Mouse (Mus musculus): ENCODE data around the gene Bcl2l13. TPM values are rescaled to one million over a fixed set of nuclear protein-coding genes. Genes with fewer than 3 reads are reported as not detected.

Gene Bcl2l13
- polyA plus RNA-seq, 1 experiment: 17.3 TPM

DNA sequence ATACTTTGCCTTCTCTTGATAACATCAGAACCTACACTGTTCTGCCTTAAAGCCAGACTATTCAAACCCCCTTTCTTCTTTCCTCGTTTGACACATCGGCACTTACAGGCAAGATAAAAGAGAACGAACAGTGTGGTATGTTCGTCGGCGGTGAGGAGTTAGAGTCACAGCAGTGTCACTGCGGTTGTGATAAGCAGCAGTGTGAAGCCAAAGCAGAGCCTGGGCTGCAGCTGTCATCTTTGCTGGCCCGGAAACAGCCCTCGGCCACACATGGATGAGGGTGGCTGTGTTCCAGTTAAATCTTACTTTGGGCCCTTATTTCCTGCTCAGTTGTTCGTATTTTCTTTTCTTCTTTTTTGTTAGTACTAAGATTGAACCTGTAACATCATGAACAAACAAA is 18.4 kb downstream of the Bcl2l13 start:
- H3K4me3 ChIP-seq (replicated peaks; ENCODE audit: extremely low read depth, low read depth, low read length): no peak overlapping the region
- no peak for TF ChIP-seq POLR2A (IDR thresholded peaks at IDR 0.05; ENCODE audit: borderline replicate concordance, extremely low read depth, low read depth, low read length)
- TF ChIP-seq CTCF (IDR thresholded peaks at IDR 0.05; ENCODE audit: insufficient read depth, low read length): no peak
- 69% methylated on average over 10 of the region's 10 CpGs for WGBS
- H3K4me1 ChIP-seq (ENCODE audit: control insufficient read depth, insufficient read depth, low read length): no peaks in the 10 kb centered on the region
- no peak for DNase-seq

- TF ChIP-seq CTCF (IDR thresholded peaks at IDR 0.05; ENCODE audit: insufficient read depth, low read length) (no peak), POLR2A (IDR thresholded peaks at IDR 0.05; ENCODE audit: borderline replicate concordance, extremely low read depth, low read depth, low read length) (no peak)
- 87% methylated on average over 8 of the region's 8 CpGs for WGBS
- Histone ChIP-seq H3K4me1 (ENCODE audit: control insufficient read depth, insufficient read depth, low read length) (no peaks in the 10 kb centered on the region), H3K4me3 (replicated peaks; ENCODE audit: extremely low read depth, low read depth, low read length) (no peak overlapping the region)
- no peak for DNase-seq
Measured at GRCm38 (mm10) chr6:120858217-120858711, 22.3 kb downstream of the Bcl2l13 start.

DNA sequence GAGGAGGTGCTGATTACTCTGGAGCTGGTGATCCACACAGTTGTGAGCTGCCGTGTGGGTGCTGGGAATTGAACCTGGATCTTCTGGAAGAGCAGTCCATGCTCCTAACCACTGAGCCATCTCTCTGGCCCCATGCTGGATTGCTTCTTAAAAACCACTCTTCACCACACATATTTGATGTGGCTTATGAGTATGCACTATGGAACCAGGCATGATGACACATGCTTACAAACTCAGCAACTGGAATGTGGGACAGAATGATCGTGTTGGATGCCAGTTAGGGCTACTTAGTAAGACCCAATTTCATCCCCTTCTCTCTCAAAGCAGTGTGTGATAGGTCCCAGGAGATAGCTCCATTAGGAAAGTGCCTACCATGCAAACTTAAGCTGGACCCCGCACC is 24.1 kb downstream of the Bcl2l13 start:
- H3K4me3 ChIP-seq (replicated peaks; ENCODE audit: extremely low read depth, low read depth, low read length): no peak overlapping the region
- TF ChIP-seq POLR2A (IDR thresholded peaks at IDR 0.05; ENCODE audit: borderline replicate concordance, extremely low read depth, low read depth, low read length) (no peak), CTCF (IDR thresholded peaks at IDR 0.05; ENCODE audit: insufficient read depth, low read length) (no peak)
- no peaks in the 10 kb centered on the region for H3K4me1 ChIP-seq (ENCODE audit: control insufficient read depth, insufficient read depth, low read length)
- 90% methylated on average over 3 of the region's 3 CpGs for WGBS
- DNase-seq: no peak

DNA sequence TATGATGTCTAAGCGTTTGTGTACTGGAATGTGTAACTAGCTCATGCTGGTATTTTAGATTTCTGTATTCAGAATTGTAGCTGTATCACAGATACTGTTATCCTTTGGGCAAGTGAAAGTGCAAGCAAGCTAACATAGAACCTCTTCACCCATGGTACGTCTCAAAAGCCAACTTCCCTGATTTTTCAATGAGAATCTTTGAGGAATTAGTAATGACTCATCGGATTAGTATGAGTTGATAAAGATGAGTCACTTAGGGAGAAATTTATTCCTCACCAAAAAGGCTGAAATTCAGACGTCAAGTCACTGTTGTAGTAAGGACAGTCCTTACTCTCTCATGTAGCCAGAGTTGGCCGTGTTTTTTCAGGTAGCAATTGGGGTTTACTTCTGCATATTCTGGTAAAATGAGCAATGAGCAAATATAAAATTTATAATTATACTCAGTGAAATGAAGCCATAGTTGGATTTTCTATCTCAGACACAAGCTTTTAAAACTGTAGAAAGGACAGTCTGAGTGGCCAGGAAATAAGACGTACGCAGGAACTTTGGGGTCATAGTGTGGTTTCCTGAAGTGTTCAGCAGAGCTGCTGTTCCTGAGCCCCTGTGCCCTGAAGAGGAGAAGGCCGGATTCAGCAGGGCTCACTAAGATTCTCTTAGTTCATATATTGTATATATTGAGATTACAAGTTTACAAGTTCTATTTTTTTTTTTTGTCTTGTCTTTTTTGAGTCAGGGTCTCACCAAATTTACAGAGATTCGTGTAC is 30.2 kb downstream of the Bcl2l13 start:
- H3K4me3 ChIP-seq (replicated peaks; ENCODE audit: extremely low read depth, low read depth, low read length): no peak overlapping the region
- TF ChIP-seq CTCF (IDR thresholded peaks at IDR 0.05; ENCODE audit: insufficient read depth, low read length) (no peak), POLR2A (IDR thresholded peaks at IDR 0.05; ENCODE audit: borderline replicate concordance, extremely low read depth, low read depth, low read length) (no peak)
- DNase-seq: no peak
- WGBS: 61% methylated on average over 9 of the region's 9 CpGs
- no peaks in the 10 kb centered on the region for H3K4me1 ChIP-seq (ENCODE audit: control insufficient read depth, insufficient read depth, low read length)

GRCm38 (mm10) chr6:120868824-120869223 is 32.8 kb downstream of the Bcl2l13 start:
- WGBS: 43% methylated on average over 1 of the region's 1 CpGs

DNA sequence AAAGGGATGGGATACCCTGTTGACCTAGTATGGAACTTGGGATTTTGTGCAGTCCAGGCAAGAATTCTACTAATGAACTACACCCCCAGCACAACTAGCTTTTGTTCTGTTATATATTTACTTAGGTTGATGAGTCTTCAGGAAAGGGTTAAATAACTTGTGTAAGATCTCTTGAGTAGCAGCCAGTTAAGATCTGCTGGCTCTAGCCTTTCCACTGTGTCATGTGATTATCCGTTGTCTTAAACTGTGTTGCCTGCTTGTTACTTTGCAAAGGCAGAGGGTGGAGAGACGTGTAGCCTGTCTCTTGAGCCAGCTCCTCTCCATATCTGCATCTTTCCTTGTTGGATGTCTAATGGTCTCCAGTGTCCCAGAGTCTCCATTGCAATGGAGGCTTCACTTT is 35.3 kb downstream of the Bcl2l13 start:
- H3K4me3 ChIP-seq (replicated peaks; ENCODE audit: extremely low read depth, low read depth, low read length): no peak overlapping the region
- H3K4me1 ChIP-seq (ENCODE audit: control insufficient read depth, insufficient read depth, low read length): no peaks in the 10 kb centered on the region
- TF ChIP-seq POLR2A (IDR thresholded peaks at IDR 0.05; ENCODE audit: borderline replicate concordance, extremely low read depth, low read depth, low read length) (no peak), CTCF (IDR thresholded peaks at IDR 0.05; ENCODE audit: insufficient read depth, low read length) (no peak)
- DNase-seq: no peak
- WGBS: 61% methylated on average over 2 of the region's 2 CpGs

More at GRCm38 (mm10) chr6:120868824-120869223, 32.8 kb downstream of the Bcl2l13 start:
- H3K4me1 ChIP-seq (ENCODE audit: control insufficient read depth, insufficient read depth, low read length): no peaks in the 10 kb centered on the region
- TF ChIP-seq POLR2A (IDR thresholded peaks at IDR 0.05; ENCODE audit: borderline replicate concordance, extremely low read depth, low read depth, low read length) (no peak), CTCF (IDR thresholded peaks at IDR 0.05; ENCODE audit: insufficient read depth, low read length) (no peak)
- no peak overlapping the region for H3K4me3 ChIP-seq (replicated peaks; ENCODE audit: extremely low read depth, low read depth, low read length)
- DNase-seq: no peak

- Histone ChIP-seq H3K4me3 (replicated peaks; ENCODE audit: extremely low read depth, low read depth, low read length) (no peak overlapping the region), H3K4me1 (ENCODE audit: control insufficient read depth, insufficient read depth, low read length) (no peaks in the 10 kb centered on the region; the same call in 1 of the 2 replicates)
- TF ChIP-seq CTCF (IDR thresholded peaks at IDR 0.05; ENCODE audit: insufficient read depth, low read length) (no peak), POLR2A (IDR thresholded peaks at IDR 0.05; ENCODE audit: borderline replicate concordance, extremely low read depth, low read depth, low read length) (no peak)
- no peak for DNase-seq
- 67% methylated on average over 9 of the region's 9 CpGs for WGBS
Measured at GRCm38 (mm10) chr6:120873874-120874273, 37.9 kb downstream of the Bcl2l13 start.

GRCm38 (mm10) chr6:120879046-120879445 is 43.0 kb downstream of the Bcl2l13 start:
- Histone ChIP-seq H3K4me1 (ENCODE audit: control insufficient read depth, insufficient read depth, low read length) (no peaks in the 10 kb centered on the region; the same call in 1 of the 2 replicates), H3K4me3 (replicated peaks; ENCODE audit: extremely low read depth, low read depth, low read length) (no peak overlapping the region)
- WGBS: 74% methylated on average over 5 of the region's 5 CpGs
- DNase-seq: no peak
- TF ChIP-seq POLR2A (IDR thresholded peaks at IDR 0.05; ENCODE audit: borderline replicate concordance, extremely low read depth, low read depth, low read length): no peak
- TF ChIP-seq CTCF (IDR thresholded peaks at IDR 0.05; ENCODE audit: insufficient read depth, low read length): no peak

DNA sequence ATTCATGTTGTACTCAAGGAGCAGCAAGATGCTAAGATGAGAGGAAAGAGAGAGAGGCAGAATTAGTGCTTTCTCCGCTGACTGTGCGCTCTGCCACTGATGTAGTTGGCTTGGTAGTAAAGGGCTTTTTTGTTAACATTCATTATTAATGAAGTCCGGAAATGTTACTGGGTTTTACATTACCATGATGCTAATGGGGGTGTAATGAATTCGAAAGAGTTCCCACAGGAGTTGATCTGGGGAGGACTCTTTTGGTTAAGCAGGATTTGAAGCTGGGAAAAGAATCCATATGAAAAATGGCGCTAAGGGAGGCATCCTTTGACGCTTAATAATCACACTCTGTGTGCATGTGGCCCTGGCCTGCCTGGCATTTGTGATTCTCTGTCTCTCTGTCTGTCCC is 48.4 kb downstream of the Bcl2l13 start:
- no peak overlapping the region for H3K4me3 ChIP-seq (replicated peaks; ENCODE audit: extremely low read depth, low read depth, low read length)
- no peak for DNase-seq
- H3K4me1 ChIP-seq (ENCODE audit: control insufficient read depth, insufficient read depth, low read length): no peaks in the 10 kb centered on the region
- WGBS: 94% methylated on average over 6 of the region's 6 CpGs
- TF ChIP-seq POLR2A (IDR thresholded peaks at IDR 0.05; ENCODE audit: borderline replicate concordance, extremely low read depth, low read depth, low read length) (no peak), CTCF (IDR thresholded peaks at IDR 0.05; ENCODE audit: insufficient read depth, low read length) (no peak)

GRCm38 (mm10) chr6:120886696-120887095 is 50.7 kb downstream of the Bcl2l13 start:
- no peak for DNase-seq
- TF ChIP-seq POLR2A (IDR thresholded peaks at IDR 0.05; ENCODE audit: borderline replicate concordance, extremely low read depth, low read depth, low read length): no peak
- no peak for TF ChIP-seq CTCF (IDR thresholded peaks at IDR 0.05; ENCODE audit: insufficient read depth, low read length)
- Histone ChIP-seq H3K4me3 (replicated peaks; ENCODE audit: extremely low read depth, low read depth, low read length) (no peak overlapping the region), H3K4me1 (ENCODE audit: control insufficient read depth, insufficient read depth, low read length) (no peaks in the 10 kb centered on the region)
- WGBS: 78% methylated on average over 17 of the region's 17 CpGs
